Mouse (Mus musculus): ENCODE data around the gene Tsen15. TPM values are rescaled to one million over a fixed set of nuclear protein-coding genes. Genes with fewer than 3 reads are reported as not detected.

The Tsen15 gene
- total and polyA plus RNA-seq, 3 experiments: 23.1 to 65.9 (median 40.9) TPM

DNA sequence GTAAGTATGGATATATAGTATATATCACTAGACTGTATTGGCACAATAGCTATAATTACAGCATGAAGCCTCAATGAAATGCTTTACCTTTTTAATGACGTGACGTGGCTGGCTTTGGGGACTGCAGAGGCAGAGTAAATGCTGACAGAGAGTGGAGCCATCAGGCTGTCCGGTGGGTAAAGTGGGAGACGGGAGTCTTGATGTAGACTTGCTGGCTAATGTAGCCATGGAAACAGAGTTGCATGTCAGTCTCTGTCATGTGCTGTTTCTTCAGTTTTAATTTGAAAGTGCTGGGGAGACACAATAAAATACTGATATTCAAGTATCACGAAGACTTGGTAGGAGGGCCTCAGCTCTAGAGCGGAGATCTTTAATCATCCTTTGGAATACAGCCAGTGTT is 62.5 kb downstream of the Tsen15 start:
- Histone ChIP-seq H3K4me3 (replicated peaks in 1 of 3; ENCODE audit: low read depth in 2 of 3, low read length in 2 of 3, poor library complexity in 1 of 3) (no peak overlapping the region), H3K4me2 (ENCODE audit: insufficient read depth, low read depth, poor library complexity, severe bottlenecking) (no peak overlapping the region), H3K27me3 (replicated peaks) (no peaks in the 10 kb centered on the region), H3K4me1 (ENCODE audit: control insufficient read depth in 1 of 2, insufficient read depth in 2 of 2) (peaks cover 0 to 7% of the 10 kb centered on the region in 2 experiments; a peak in 1 of 4 replicates), H3K27ac (ENCODE audit: insufficient read depth, low read depth) (no peak overlapping the region), H3K36me3 (replicated peaks in 1 of 2; ENCODE audit: control insufficient read depth in 1 of 2, insufficient read depth in 1 of 2, low read length in 1 of 2) (no peaks in the 10 kb centered on the region), H3K79me2 (replicated peaks; ENCODE audit: control insufficient read depth, extremely low read depth, insufficient read depth, poor library complexity, severe bottlenecking) (no peaks in the 10 kb centered on the region), H3K9ac (ENCODE audit: insufficient read depth, low read depth) (no peak overlapping the region), H3K9me3 (replicated peaks; ENCODE audit: low read length) (no peaks in the 10 kb centered on the region)
- in situ Hi-C loops (cut with MboI; ENCODE audit: low pct_ligation_motif_present, low pct_unique_long_range_greater_than_20kb, low sequenced_read_pairs) (no loop called here), dilution Hi-C loops (cut with MboI; ENCODE audit: extremely low pct_ligation_motif_present, extremely low pct_unique_long_range_greater_than_20kb, low sequenced_read_pairs) (no loop called here)
- DNase-seq (ENCODE audit: extremely low read depth): no peak
- no peak for TF ChIP-seq MAFK (IDR thresholded peaks at IDR 0.05; ENCODE audit: insufficient replicate concordance, low read length)
- TF ChIP-seq EP300 (IDR thresholded peaks at IDR 0.05; ENCODE audit: low read length): no peak
- no peak for TF ChIP-seq ZNF384 (IDR thresholded peaks at IDR 0.05; ENCODE audit: low read depth, low read length)
- TF ChIP-seq RAD21 (IDR thresholded peaks at IDR 0.05; ENCODE audit: low read depth, low read length): no peak
- no peak for TF ChIP-seq ZC3H11A (IDR thresholded peaks at IDR 0.05; ENCODE audit: low read depth, low read length)
- TF ChIP-seq CTCF (conservative IDR thresholded peaks at IDR 0.05 in 1 of 2, IDR thresholded peaks at IDR 0.05 in 1 of 2; ENCODE audit: low read depth in 2 of 2, low read length in 2 of 2): no peak
- no peak for TF ChIP-seq ETS1 (conservative IDR thresholded peaks at IDR 0.05; ENCODE audit: low read depth, low read length)
- TF ChIP-seq CHD2 (IDR thresholded peaks at IDR 0.05; ENCODE audit: low read length): no peak
- no peak for TF ChIP-seq USF2 (conservative IDR thresholded peaks at IDR 0.05; ENCODE audit: low read depth, low read length)
- no peak for TF ChIP-seq HCFC1 (IDR thresholded peaks at IDR 0.05; ENCODE audit: low read depth, low read length)
- no peak for TF ChIP-seq CHD1 (IDR thresholded peaks at IDR 0.05; ENCODE audit: low read depth, low read length)
- no peak for TF ChIP-seq GABPA (IDR thresholded peaks at IDR 0.05; ENCODE audit: insufficient replicate concordance, low read depth, low read length)
- TF ChIP-seq JUND (conservative IDR thresholded peaks at IDR 0.05; ENCODE audit: low read depth, low read length): no peak
- no peak for TF ChIP-seq MXI1 (IDR thresholded peaks at IDR 0.05; ENCODE audit: low read depth, low read length)
- no peak for TF ChIP-seq TCF12 (IDR thresholded peaks at IDR 0.05; ENCODE audit: low read depth, low read length)

Other genes starting within 250 kb of the Tsen15 start
- not detected in 2 replicates for gene Colgalt2, start 13.1 kb upstream of the Tsen15 start, total RNA-seq (2012; rRNA removed)
- gene Colgalt2, start 13.1 kb upstream of the Tsen15 start, total RNA-seq (2014; rRNA removed): not detected in 2 replicates
- not detected in 2 replicates for gene Colgalt2, start 13.1 kb upstream of the Tsen15 start, polyA plus RNA-seq (2012; ENCODE audit: insufficient read length, low read depth)